Mouse (Mus musculus): ENCODE results near the gene Fgd1. TPM values are rescaled to one million over a fixed set of nuclear protein-coding genes. Genes with fewer than 3 reads are reported as not detected.
A peak's percentile ranks its signal among the peaks of the same experiment; 100 is the strongest.

Gene Fgd1
- polyA plus RNA-seq, 1 experiment from 2014 or later: 8.0 TPM

- WGBS: 76% methylated on average over 1 of the region's 1 CpGs
- Histone ChIP-seq H3K27me3 (ENCODE audit: control insufficient read depth, insufficient read depth, low read length) (no peaks in the 10 kb centered on the region), H3K9ac (ENCODE audit: low read length) (no peak overlapping the region), H3K36me3 (ENCODE audit: control insufficient read depth, insufficient read depth, low read length) (peaks cover 75% of the 10 kb centered on the region), H3K4me3 (ENCODE audit: control insufficient read depth in 1 of 2, insufficient read depth in 1 of 2, low read depth in 1 of 2, low read length in 2 of 2) (no peak overlapping the region), H3K9me3 (ENCODE audit: control insufficient read depth, low read length) (no peaks in the 10 kb centered on the region), H3K27ac (replicated peaks in 1 of 2; ENCODE audit: control insufficient read depth in 1 of 2, insufficient read depth in 1 of 2, low read depth in 2 of 2, low read length in 2 of 2) (no peak overlapping the region), H3K4me2 (ENCODE audit: low read length) (no peak overlapping the region), H3K4me1 (ENCODE audit: control insufficient read depth in 2 of 2, insufficient read depth in 2 of 2, low read length in 2 of 2) (no peaks in the 10 kb centered on the region)
- no peak for ATAC-seq (ENCODE audit: insufficient number of reproducible peaks, insufficient read depth, low FRiP score, low read depth)
Observed at GRCm38 (mm10) chrX:151087418-151087817, 41.5 kb downstream of the Fgd1 start.

GRCm38 (mm10) chrX:151096171-151097058 is 50.5 kb downstream of the Fgd1 start, which contains the start of gene Tsr2:
TSS of gene Tsr2 (minus strand) at chrX:151096543.
- H3K27ac ChIP-seq (replicated peaks in 1 of 2; ENCODE audit: control insufficient read depth in 1 of 2, insufficient read depth in 1 of 2, low read depth in 2 of 2, low read length in 2 of 2): peak within 1 kb of the TSS; percentile 19 to 23; a peak in 2 of 4 replicates
- 24% methylated on average over 35 of the region's 35 CpGs for WGBS

GRCm38 (mm10) chrX:151107301-151108067 is 61.5 kb downstream of the Fgd1 start:
- WGBS: 63% methylated on average over 7 of the region's 7 CpGs

More at GRCm38 (mm10) chrX:151096171-151097058, 50.5 kb downstream of the Fgd1 start, which contains the start of gene Tsr2:
- Histone ChIP-seq H3K4me3 (ENCODE audit: control insufficient read depth in 1 of 2, insufficient read depth in 1 of 2, low read depth in 1 of 2, low read length in 2 of 2) (peak within 1 kb of the TSS; percentile 60 to 79), H3K9me3 (ENCODE audit: control insufficient read depth, low read length) (no peaks in the 10 kb centered on the region), H3K36me3 (ENCODE audit: control insufficient read depth, insufficient read depth, low read length) (peaks cover 1% of the 10 kb centered on the region; the same call in 1 of the 2 replicates), H3K9ac (ENCODE audit: low read length) (peak within 1 kb of the TSS; percentile 75), H3K4me2 (ENCODE audit: low read length) (peak within 1 kb of the TSS; percentile 65), H3K4me1 (ENCODE audit: control insufficient read depth in 2 of 2, insufficient read depth in 2 of 2, low read length in 2 of 2) (no peaks in the 10 kb centered on the region), H3K27me3 (ENCODE audit: control insufficient read depth, insufficient read depth, low read length) (no peaks in the 10 kb centered on the region)
- peak; percentile 77; the same call in 1 of the 2 replicates for ATAC-seq (ENCODE audit: insufficient number of reproducible peaks, insufficient read depth, low FRiP score, low read depth)

GRCm38 (mm10) chrX:151116795-151117194 is 70.8 kb downstream of the Fgd1 start:
- Histone ChIP-seq H3K36me3 (ENCODE audit: control insufficient read depth, insufficient read depth, low read length) (no peaks in the 10 kb centered on the region), H3K27me3 (ENCODE audit: control insufficient read depth, insufficient read depth, low read length) (no peaks in the 10 kb centered on the region), H3K9me3 (ENCODE audit: control insufficient read depth, low read length) (no peaks in the 10 kb centered on the region), H3K4me1 (ENCODE audit: control insufficient read depth in 2 of 2, insufficient read depth in 2 of 2, low read length in 2 of 2) (no peaks in the 10 kb centered on the region), H3K9ac (ENCODE audit: low read length) (no peak overlapping the region), H3K27ac (replicated peaks in 1 of 2; ENCODE audit: control insufficient read depth in 1 of 2, insufficient read depth in 1 of 2, low read depth in 2 of 2, low read length in 2 of 2) (no peak overlapping the region), H3K4me3 (ENCODE audit: control insufficient read depth in 1 of 2, insufficient read depth in 1 of 2, low read depth in 1 of 2, low read length in 2 of 2) (no peak overlapping the region), H3K4me2 (ENCODE audit: low read length) (no peak overlapping the region)
- 10% methylated on average over 7 of the region's 7 CpGs for WGBS
- no peak for ATAC-seq (ENCODE audit: insufficient number of reproducible peaks, insufficient read depth, low FRiP score, low read depth)

More at GRCm38 (mm10) chrX:151107301-151108067, 61.5 kb downstream of the Fgd1 start:
- Histone ChIP-seq H3K4me3 (ENCODE audit: control insufficient read depth in 1 of 2, insufficient read depth in 1 of 2, low read depth in 1 of 2, low read length in 2 of 2) (no peak overlapping the region), H3K4me2 (ENCODE audit: low read length) (no peak overlapping the region), H3K27me3 (ENCODE audit: control insufficient read depth, insufficient read depth, low read length) (no peaks in the 10 kb centered on the region), H3K4me1 (ENCODE audit: control insufficient read depth in 2 of 2, insufficient read depth in 2 of 2, low read length in 2 of 2) (no peaks in the 10 kb centered on the region), H3K9ac (ENCODE audit: low read length) (no peak overlapping the region), H3K9me3 (ENCODE audit: control insufficient read depth, low read length) (no peaks in the 10 kb centered on the region), H3K27ac (replicated peaks in 1 of 2; ENCODE audit: control insufficient read depth in 1 of 2, insufficient read depth in 1 of 2, low read depth in 2 of 2, low read length in 2 of 2) (no peak overlapping the region), H3K36me3 (ENCODE audit: control insufficient read depth, insufficient read depth, low read length) (no peaks in the 10 kb centered on the region)
- ATAC-seq (ENCODE audit: insufficient number of reproducible peaks, insufficient read depth, low FRiP score, low read depth): no peak

GRCm38 (mm10) chrX:151117432-151117831 is 71.5 kb downstream of the Fgd1 start:
- no peak overlapping the region for H3K27ac ChIP-seq (replicated peaks in 1 of 2; ENCODE audit: control insufficient read depth in 1 of 2, insufficient read depth in 1 of 2, low read depth in 2 of 2, low read length in 2 of 2)
- no peak overlapping the region for H3K4me3 ChIP-seq (ENCODE audit: control insufficient read depth in 1 of 2, insufficient read depth in 1 of 2, low read depth in 1 of 2, low read length in 2 of 2)
- no peaks in the 10 kb centered on the region for H3K36me3 ChIP-seq (ENCODE audit: control insufficient read depth, insufficient read depth, low read length)
- H3K4me1 ChIP-seq (ENCODE audit: control insufficient read depth in 2 of 2, insufficient read depth in 2 of 2, low read length in 2 of 2): no peaks in the 10 kb centered on the region
- no peak overlapping the region for H3K9ac ChIP-seq (ENCODE audit: low read length)
- ATAC-seq (ENCODE audit: insufficient number of reproducible peaks, insufficient read depth, low FRiP score, low read depth): no peak
- H3K4me2 ChIP-seq (ENCODE audit: low read length): no peak overlapping the region
- H3K9me3 ChIP-seq (ENCODE audit: control insufficient read depth, low read length): no peaks in the 10 kb centered on the region
- WGBS: 8% methylated on average over 2 of the region's 2 CpGs
- H3K27me3 ChIP-seq (ENCODE audit: control insufficient read depth, insufficient read depth, low read length): no peaks in the 10 kb centered on the region

GRCm38 (mm10) chrX:151123933-151124332 is 78.0 kb downstream of the Fgd1 start:
- Histone ChIP-seq H3K27me3 (ENCODE audit: control insufficient read depth, insufficient read depth, low read length) (no peaks in the 10 kb centered on the region), H3K36me3 (ENCODE audit: control insufficient read depth, insufficient read depth, low read length) (no peaks in the 10 kb centered on the region), H3K9me3 (ENCODE audit: control insufficient read depth, low read length) (0 out of 2 replicates have a peak, but pooled peaks cover 5% of the 10 kb centered on the region), H3K4me2 (ENCODE audit: low read length) (no peak overlapping the region), H3K4me1 (ENCODE audit: control insufficient read depth in 2 of 2, insufficient read depth in 2 of 2, low read length in 2 of 2) (no peaks in the 10 kb centered on the region), H3K27ac (replicated peaks in 1 of 2; ENCODE audit: control insufficient read depth in 1 of 2, insufficient read depth in 1 of 2, low read depth in 2 of 2, low read length in 2 of 2) (no peak overlapping the region), H3K9ac (ENCODE audit: low read length) (no peak overlapping the region), H3K4me3 (ENCODE audit: control insufficient read depth in 1 of 2, insufficient read depth in 1 of 2, low read depth in 1 of 2, low read length in 2 of 2) (no peak overlapping the region)
- ATAC-seq (ENCODE audit: insufficient number of reproducible peaks, insufficient read depth, low FRiP score, low read depth): no peak
- WGBS: 69% methylated on average over 2 of the region's 2 CpGs

- Histone ChIP-seq H3K4me3 (ENCODE audit: control insufficient read depth in 1 of 2, insufficient read depth in 1 of 2, low read depth in 1 of 2, low read length in 2 of 2) (no peak overlapping the region), H3K9me3 (ENCODE audit: control insufficient read depth, low read length) (no peaks in the 10 kb centered on the region), H3K4me2 (ENCODE audit: low read length) (no peak overlapping the region), H3K36me3 (ENCODE audit: control insufficient read depth, insufficient read depth, low read length) (no peaks in the 10 kb centered on the region), H3K27me3 (ENCODE audit: control insufficient read depth, insufficient read depth, low read length) (no peaks in the 10 kb centered on the region), H3K9ac (ENCODE audit: low read length) (no peak overlapping the region), H3K27ac (replicated peaks in 1 of 2; ENCODE audit: control insufficient read depth in 1 of 2, insufficient read depth in 1 of 2, low read depth in 2 of 2, low read length in 2 of 2) (no peak overlapping the region), H3K4me1 (ENCODE audit: control insufficient read depth in 2 of 2, insufficient read depth in 2 of 2, low read length in 2 of 2) (no peaks in the 10 kb centered on the region)
- WGBS: 74% methylated on average over 3 of the region's 3 CpGs
- no peak for ATAC-seq (ENCODE audit: insufficient number of reproducible peaks, insufficient read depth, low FRiP score, low read depth)
Observed at GRCm38 (mm10) chrX:151130493-151130892, 84.5 kb downstream of the Fgd1 start.

Data from heart, embryonic 14.5 days (tissue).